Mouse (Mus musculus) kidney, adult 8-10 months (tissue): ENCODE results near the gene Clec4g.

Experiments
- DNase-seq, 2 experiments: peaks; one replicate each; pipeline ENCODE4 v3.0.0; 2022

The Clec4g gene

DNA sequence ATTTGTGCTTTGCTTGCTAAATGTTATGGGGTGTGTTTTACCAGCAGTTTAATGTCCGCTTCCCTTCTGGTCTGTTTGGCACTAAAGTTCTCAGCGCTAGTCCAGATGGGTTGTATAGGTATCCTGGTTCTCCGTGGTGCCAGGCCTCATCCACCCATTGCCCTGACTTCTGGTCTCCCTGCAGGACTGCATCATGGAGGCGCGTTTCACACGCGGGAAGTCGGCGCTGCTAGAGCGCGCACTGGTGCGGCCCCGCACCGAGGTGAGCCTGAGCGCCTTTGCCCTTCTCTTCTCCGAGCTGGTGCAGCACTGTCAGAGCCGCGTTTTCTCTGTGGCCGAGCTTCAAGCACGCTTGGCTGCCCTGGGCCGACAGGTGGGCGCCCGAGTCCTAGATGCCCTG lies 41.6 kb downstream of the Clec4g start:
- DNase-seq, result no peak

GRCm38 (mm10) chr8:3676993-3677579 lies 43.4 kb downstream of the Clec4g start:
- DNase-seq, result no peak

GRCm38 (mm10) chr8:3676131-3676992 lies 44.1 kb downstream of the Clec4g start, which contains the start of gene Trappc5:
Gene Trappc5 (plus strand): TSS chr8:3676299.
- DNase-seq, result peak; percentile 91 to 94

DNA sequence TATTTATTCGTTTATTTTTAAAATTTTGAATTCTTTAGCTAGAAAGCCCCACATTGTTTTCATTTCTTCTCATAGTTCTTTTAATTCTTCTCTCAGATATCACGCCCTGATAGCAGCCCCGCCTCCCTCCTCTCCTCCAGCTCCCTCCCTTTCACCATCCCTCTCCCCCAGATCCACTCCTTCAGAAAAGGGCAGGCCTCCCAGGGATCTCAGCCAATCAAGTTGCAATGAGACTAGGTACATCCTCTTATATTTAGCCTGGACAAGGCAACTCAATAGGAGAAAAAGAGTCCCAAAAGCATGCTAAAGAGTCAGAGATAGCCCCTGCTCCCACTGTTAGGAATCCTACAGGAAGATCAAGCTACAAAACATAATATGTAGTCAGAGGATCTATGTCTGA lies 45.8 kb downstream of the Clec4g start:
- no peak for DNase-seq

DNA sequence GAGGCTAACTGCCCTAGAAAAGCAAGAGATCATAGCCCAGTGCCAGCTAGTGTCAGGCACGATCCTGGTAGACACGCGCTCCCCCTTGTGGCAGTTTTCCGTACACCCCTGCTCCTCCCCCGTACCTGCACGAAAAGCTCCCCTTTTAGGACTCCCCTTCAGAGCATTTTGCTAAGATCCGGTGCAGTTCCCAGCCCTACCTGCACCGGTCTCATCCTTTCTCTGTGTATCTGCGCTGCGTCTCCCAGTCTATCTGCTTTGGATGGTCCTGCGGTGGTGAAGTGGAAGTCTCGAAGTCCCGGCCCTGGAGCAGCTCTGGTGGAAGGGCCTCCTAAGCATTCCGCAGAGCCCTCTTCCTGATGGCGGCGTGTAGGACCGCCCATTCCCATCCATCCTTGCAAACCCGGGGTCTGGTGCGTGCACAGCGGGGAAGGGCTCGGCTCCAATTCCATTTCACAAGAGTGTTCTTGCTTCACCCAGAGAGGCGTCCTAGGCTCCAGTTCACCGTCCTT lies 48.4 kb downstream of the Clec4g start, which contains the start of gene Fcor:
Fcor (minus strand) TSS at position 383 of the 512 bp plus-strand sequence.
- peak; percentile 70 to 89 for DNase-seq

DNA sequence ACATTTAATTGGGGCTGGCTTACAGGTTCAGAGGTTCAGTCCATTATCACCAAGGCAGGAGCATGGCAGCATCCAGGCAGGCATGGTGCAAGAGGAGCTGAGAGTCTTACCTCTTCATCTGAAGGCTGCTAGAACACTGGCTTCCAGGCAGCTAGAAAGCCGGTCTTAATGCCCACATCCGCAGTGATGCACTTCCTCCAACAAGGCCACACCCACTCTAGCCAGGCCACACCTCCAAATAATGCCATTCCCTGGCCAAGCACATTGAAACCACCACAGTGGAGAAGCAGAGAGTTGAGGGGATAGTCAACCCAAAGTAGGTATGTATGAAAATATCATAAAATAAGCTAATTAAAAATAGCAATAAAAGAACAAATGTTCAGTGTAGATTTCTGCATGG lies 50.1 kb downstream of the Clec4g start:
- no peak for DNase-seq

DNA sequence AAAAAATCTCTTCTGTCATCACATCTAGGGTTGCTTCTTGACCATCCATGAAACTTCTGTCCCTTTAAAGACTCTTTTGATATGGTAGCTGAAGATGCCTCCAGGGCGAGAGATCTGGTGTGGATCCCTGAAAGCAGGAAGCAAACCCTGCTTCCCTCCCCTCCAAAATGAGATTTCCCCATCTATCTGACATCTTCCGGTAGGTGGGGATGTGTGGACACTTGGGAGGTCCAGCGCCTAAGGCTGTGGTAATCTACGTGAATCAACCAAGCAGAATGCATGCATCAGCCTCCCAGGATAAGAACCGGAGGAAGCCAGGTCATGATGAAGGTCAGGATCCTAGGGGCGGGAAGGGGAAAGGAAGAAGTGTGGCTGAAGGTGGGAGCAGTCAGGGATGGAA lies 54.9 kb downstream of the Clec4g start, which contains the start of gene Mcemp1:
Mcemp1 (plus strand) TSS at position 248 of the 400 bp plus-strand sequence.
- no peak for DNase-seq

DNA sequence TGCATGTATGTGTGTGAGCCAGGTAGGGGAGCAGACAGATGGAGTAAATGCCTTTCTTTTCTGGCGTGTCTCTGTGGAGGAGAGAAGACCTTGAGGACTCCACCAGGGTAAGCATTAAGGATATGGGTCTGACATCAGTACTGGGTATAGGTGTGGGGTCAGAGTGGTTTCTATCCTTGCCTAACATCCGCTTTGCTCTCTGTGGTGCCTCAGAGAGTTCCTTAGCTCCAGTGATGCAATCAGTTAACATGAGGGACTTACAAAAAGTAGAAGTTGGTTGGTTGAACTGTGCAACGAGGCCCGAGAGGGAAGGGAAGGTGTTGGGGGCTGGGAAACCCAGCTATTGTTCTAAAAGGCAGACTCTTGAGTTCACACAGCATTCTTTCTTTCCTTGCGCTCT lies 56.0 kb downstream of the Clec4g start:
- no peak for DNase-seq

DNA sequence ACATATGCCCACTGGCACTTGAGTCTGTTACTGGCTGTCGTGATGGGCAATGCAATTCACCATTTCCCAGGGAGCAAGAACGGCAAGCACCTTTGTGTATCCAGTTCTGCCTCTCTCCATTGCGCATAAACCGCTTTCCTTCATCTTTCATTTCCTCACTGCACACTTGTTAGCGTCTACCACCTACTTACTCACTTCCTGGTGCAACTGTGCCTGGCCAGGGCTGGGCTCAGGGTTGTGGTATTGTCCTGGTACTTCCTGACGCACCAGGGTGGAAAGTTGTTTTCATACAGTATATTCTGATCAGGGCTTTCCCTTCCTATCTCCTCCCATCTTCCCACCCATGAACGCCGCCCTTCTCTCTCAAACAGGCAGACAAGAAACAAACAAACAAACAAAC lies 59.6 kb downstream of the Clec4g start:
- DNase-seq, result no peak
